24 mouse cellular contexts compared by ENCODE assay signal in the genomic region with DNA sequence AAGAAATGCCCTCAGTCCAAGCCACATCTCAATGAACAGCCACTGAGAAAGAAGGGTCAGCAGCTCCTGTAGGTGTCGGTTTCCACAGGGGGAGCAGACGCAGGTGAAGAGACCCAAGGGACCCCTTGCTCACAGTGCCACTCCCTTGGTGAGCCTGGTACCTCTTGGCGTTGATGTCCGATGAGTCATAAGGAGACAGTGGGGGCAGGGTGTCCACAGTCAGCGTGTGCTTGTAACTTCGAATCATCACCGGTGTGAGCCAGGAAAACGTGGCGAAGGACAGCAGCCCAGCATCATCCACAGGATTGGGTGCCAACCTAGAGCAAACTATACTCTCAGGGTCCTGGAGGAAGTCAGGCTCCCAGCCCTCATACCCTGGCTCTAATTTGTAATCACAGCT. TPM values are rescaled to one million over a fixed set of nuclear protein-coding genes. Genes with fewer than 3 reads are reported as not detected.
"Had no signal": no experiment of that assay in that cellular context is flagged by ENCODE, and none has a peak within 500 bp of the region (broad histone marks: within the 10 kb centered on the region; RNA-seq: fewer than 3 reads in every experiment).

No protein-coding gene starts in this region.

- H3K4me1 ChIP-seq: neural tube, embryonic 12.5 days; neural tube, embryonic 15.5 days had no signal

- H3K9ac ChIP-seq: kidney, embryonic 15.5 days; liver, embryonic 14.5 days; liver, postnatal 0 days; lung, embryonic 14.5 days; midbrain, embryonic 12.5 days; neural tube, embryonic 12.5 days; neural tube, embryonic 15.5 days had no signal

- H3K4me2 ChIP-seq: kidney, embryonic 15.5 days; liver, embryonic 11.5 days; lung, embryonic 14.5 days; midbrain, embryonic 12.5 days; neural tube, embryonic 12.5 days; neural tube, embryonic 15.5 days had no signal

- ATAC-seq: liver, postnatal 0 days; lung, postnatal 0 days; midbrain, embryonic 16.5 days had no signal

- H3K36me3 ChIP-seq: kidney, embryonic 15.5 days; midbrain, embryonic 12.5 days; neural tube, embryonic 12.5 days; neural tube, embryonic 15.5 days had no signal

- H3K27me3 ChIP-seq: kidney, embryonic 15.5 days; midbrain, embryonic 12.5 days; neural tube, embryonic 12.5 days; neural tube, embryonic 15.5 days had no signal

- DNase-seq: kidney, adult 11 months; kidney, adult 8-10 months; kidney, postnatal 10 days; kidney, postnatal 36 days; layer of hippocampus, postnatal 36 days; liver, postnatal 0 days; lung, embryonic 14.5 days; right cerebral cortex, adult 18-20 months; right cerebral cortex, postnatal 14 days; right cerebral cortex, postnatal 4 days; thymus, adult 2 months; thymus, postnatal 14 days had no signal

- H3K9me3 ChIP-seq: kidney, embryonic 15.5 days; midbrain, embryonic 12.5 days; neural tube, embryonic 12.5 days; neural tube, embryonic 15.5 days had no signal

- H3K27ac ChIP-seq: kidney, embryonic 15.5 days; left cerebral cortex, adult 2 months; liver, embryonic 14.5 days; macrophage; midbrain, embryonic 12.5 days; neural tube, embryonic 12.5 days; neural tube, embryonic 15.5 days; stomach, postnatal 0 days had no signal

- H3K4me3 ChIP-seq: kidney, embryonic 15.5 days; left cerebral cortex, adult 2 months; midbrain, embryonic 12.5 days; neural tube, embryonic 12.5 days; neural tube, embryonic 15.5 days had no signal

RNA-seq across cellular contexts. Expression of a gene that starts 16.8 kb away (rescaled TPM):
- total RNA-seq: megakaryocyte-erythroid progenitor cell, adult 5-6 weeks had no signal
- polyA plus RNA-seq: liver, embryonic 11.5 days; liver, postnatal 0 days; lung, embryonic 14.5 days; macrophage; neural tube, embryonic 12.5 days had no signal
